Mouse (Mus musculus): ENCODE results near the gene Rai14. TPM values are rescaled to one million over a fixed set of nuclear protein-coding genes. Genes with fewer than 3 reads are reported as not detected.

Gene Rai14
- polyA plus RNA-seq, 3 experiments from 2014 or later, result 0.56 to 6.8 (median 1.9) TPM

Other genes with a start within 250 kb of the Rai14 start
- 10 to 100 TPM; 13.1 to 15.4 (median 15.0) TPM for gene Dnajc21, start 244.1 kb downstream of the Rai14 start, polyA plus RNA-seq (2017; shearing (Covaris generic))
- gene Brix1, start 228.7 kb downstream of the Rai14 start, polyA plus RNA-seq (2017; shearing (Covaris generic)), result 100 to 1,000 TPM; 128 to 160 (median 154) TPM
- 10 to 100 TPM; 26.5 to 33.0 (median 26.6) TPM for gene Rad1, start 228.6 kb downstream of the Rai14 start, polyA plus RNA-seq (2017; shearing (Covaris generic))
- not detected for gene Ttc23l, start 156.0 kb downstream of the Rai14 start, polyA plus RNA-seq (2017; shearing (Covaris generic))
- under 1 TPM in 1 of 3 experiments, not detected in 2; 0.24 TPM for gene C1qtnf3, start 237.7 kb upstream of the Rai14 start, polyA plus RNA-seq (2017; shearing (Covaris generic))

All from inflammation-experienced regulatory T-cells, adult 6 months (primary cell).